Mouse (Mus musculus) megakaryocyte, embryonic 14.5 days (primary cell): ENCODE data around the gene Zkscan1.
"Not testable (repeated sequence)": the region's sequence is repeated elsewhere in the genome, so short reads cannot be mapped to it uniquely, and the experiment has no call there.

ENCODE experiments used
- FLI1 ChIP-seq: IDR thresholded peaks from 2 replicates; pipeline ENCODE4 v1.6.1; 2012; ENCODE audit warnings: low read length, inconsistent platforms, mixed read lengths
- GATA1 ChIP-seq: IDR thresholded peaks from 3 replicates; pipeline ENCODE4 v1.6.1; 2012; ENCODE audit warnings: mixed read lengths, low read length, inconsistent platforms, borderline replicate concordance

- TF ChIP-seq FLI1, GATA1: not testable (repeated sequence)
Measured at GRCm38 (mm10) chr5:138052894-138053293, 32.0 kb upstream of the Zkscan1 start, which contains the start of gene Smok3c.
